Mouse (Mus musculus) hindbrain, embryonic 13.5 days (tissue): ENCODE data around the gene Ptprt. TPM values are rescaled to one million over a fixed set of nuclear protein-coding genes. Genes with fewer than 3 reads are reported as not detected.

Experiments
- ATAC-seq: fragments of 200-750 bp; cut with Nextera tagmentation; 2 replicates; pipeline ENCODE4 v1.8.0; 2017; ENCODE audit warnings: moderate TSS enrichment; ENCODE audit not compliant: low FRiP score
- H3K27ac ChIP-seq: fragments of 300-500 bp; sonication (generic); 2 replicates; pipeline ENCODE4 v1.5.1; 2015; ENCODE audit warnings: inconsistent platforms, mild to moderate bottlenecking, moderate library complexity
- H3K27me3 ChIP-seq: fragments of 300-500 bp; sonication (generic); 2 replicates; pipeline ENCODE4 v1.6.1; 2015; ENCODE audit warnings: mild to moderate bottlenecking, inconsistent platforms
- H3K36me3 ChIP-seq: fragments of 300-500 bp; sonication (generic); 2 replicates; pipeline ENCODE4 v1.6.1; 2015; ENCODE audit warnings: mild to moderate bottlenecking, inconsistent platforms
- H3K4me1 ChIP-seq: fragments of 300-500 bp; sonication (generic); replicated peaks from 2 replicates; pipeline ENCODE4 v1.6.1; 2015; ENCODE audit warnings: inconsistent platforms
- H3K4me2 ChIP-seq: fragments of 300-500 bp; sonication (generic); 2 replicates; pipeline ENCODE4 v1.6.1; 2015; ENCODE audit warnings: inconsistent platforms, mild to moderate bottlenecking, moderate library complexity
- H3K4me3 ChIP-seq: fragments of 300-500 bp; sonication (generic); 2 replicates; pipeline ENCODE4 v1.5.1; 2015; ENCODE audit warnings: mild to moderate bottlenecking, inconsistent platforms
- H3K9ac ChIP-seq: fragments of 300-500 bp; sonication (generic); 2 replicates; pipeline ENCODE4 v1.6.1; 2015; ENCODE audit warnings: mild to moderate bottlenecking, inconsistent platforms
- H3K9me3 ChIP-seq: fragments of 300-500 bp; sonication (generic); 2 replicates; pipeline ENCODE4 v1.6.1; 2016; ENCODE audit warnings: inconsistent platforms
- WGBS: fragments of 180-500 bp; shearing (Covaris S2); methylation state at CpG from one replicate; pipeline ENCODE4 v1.1.7; 2015; 5-methylcytosine and 5-hydroxymethylcytosine counted together
- polyA plus RNA-seq: library from polyadenylated mRNA; unstranded; fragments of >200 nt; fragmentation: Nextera tagmentation; extraction: Ambion mirVana; gene quantifications from 2 replicates; pipeline ENCODE4 v1.2.1, GENCODE M21; 2015

Ptprt gene
- polyA plus RNA-seq, 1 experiment from 2014 or later: 8.4 TPM

DNA sequence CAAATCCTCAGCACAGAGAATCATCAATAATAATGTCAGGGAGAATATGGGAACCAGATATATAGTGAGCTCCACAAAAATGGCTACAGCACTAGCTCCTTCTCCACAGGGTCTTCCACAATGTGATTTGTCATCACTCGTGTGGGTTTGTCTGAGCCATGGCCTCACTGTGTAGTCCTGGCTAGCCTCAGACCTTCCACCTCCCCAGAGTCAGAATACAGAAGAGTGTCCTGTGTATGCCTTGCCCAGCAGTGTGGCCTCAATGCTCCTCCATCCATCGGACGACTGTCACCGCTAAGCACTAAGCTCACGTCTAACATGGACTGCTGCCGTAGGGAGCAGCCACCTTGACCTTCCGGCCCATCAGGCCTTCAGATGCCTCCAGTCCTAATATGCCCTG, 83.1 kb downstream of the Ptprt start:
- 94% methylated on average over 7 of the region's 7 CpGs for WGBS
- no peaks in the 10 kb centered on the region for H3K36me3 ChIP-seq

DNA sequence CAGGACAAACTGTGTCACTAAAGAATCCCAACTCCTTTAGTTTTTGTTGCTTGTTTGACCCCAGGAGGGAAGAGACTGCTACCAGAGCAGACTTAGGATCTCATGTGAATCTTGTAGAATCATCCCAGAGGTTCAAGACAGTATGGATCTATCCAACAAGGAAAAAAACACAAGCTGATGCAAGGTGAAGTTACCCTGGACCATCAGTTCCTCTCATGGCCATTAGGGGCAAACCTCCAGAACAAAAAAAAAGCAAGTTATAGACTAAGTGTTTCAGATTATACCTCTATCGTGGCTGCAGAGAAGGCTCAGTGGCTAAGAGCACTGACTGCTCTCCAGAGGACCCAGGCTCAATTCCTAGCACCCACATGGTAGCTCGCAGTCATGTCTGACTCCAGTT, 88.1 kb downstream of the Ptprt start:
- H3K4me2 ChIP-seq: no peak overlapping the region
- H3K27me3 ChIP-seq: no peaks in the 10 kb centered on the region
- peaks cover 11% of the 10 kb centered on the region; the same call in 1 of the 2 replicates for H3K4me1 ChIP-seq
- ATAC-seq: no peak
- no peaks in the 10 kb centered on the region for H3K9me3 ChIP-seq
- no peak overlapping the region for H3K27ac ChIP-seq
- H3K4me3 ChIP-seq: no peak overlapping the region
- no peak overlapping the region for H3K9ac ChIP-seq
- 82% methylated on average over 2 of the region's 2 CpGs for WGBS
- no peaks in the 10 kb centered on the region for H3K36me3 ChIP-seq

More for the DNA sequence above, 83.1 kb downstream of the Ptprt start:
- H3K27ac ChIP-seq: no peak overlapping the region
- H3K4me1 ChIP-seq: peaks cover 11% of the 10 kb centered on the region; the same call in 1 of the 2 replicates
- no peaks in the 10 kb centered on the region for H3K27me3 ChIP-seq
- no peaks in the 10 kb centered on the region for H3K9me3 ChIP-seq
- no peak for ATAC-seq
- no peak overlapping the region for H3K4me2 ChIP-seq
- H3K4me3 ChIP-seq: no peak overlapping the region
- H3K9ac ChIP-seq: no peak overlapping the region

DNA sequence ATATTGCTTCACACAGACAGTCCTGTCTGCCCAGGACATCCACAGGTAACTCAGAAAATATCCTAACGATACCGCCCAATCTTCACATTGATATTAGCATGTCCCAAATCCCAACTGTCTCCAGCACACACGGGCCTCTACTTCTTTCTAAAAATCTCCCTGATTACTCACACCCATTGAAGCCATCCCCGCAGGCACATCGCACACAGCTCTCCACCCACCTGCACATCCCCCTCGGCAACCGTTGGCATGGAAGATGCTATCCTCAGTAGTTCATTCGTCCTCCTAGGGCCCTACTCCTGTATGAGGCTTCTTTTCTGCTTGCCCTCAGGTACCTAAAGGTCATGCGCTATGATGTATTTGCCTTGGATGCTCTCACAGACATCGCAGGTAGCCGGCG, 89.9 kb downstream of the Ptprt start:
- ATAC-seq: no peak
- Histone ChIP-seq H3K27me3 (no peaks in the 10 kb centered on the region), H3K4me1 (no peaks in the 10 kb centered on the region), H3K4me2 (no peak overlapping the region), H3K4me3 (no peak overlapping the region), H3K9ac (no peak overlapping the region), H3K9me3 (no peaks in the 10 kb centered on the region), H3K27ac (no peak overlapping the region), H3K36me3 (no peaks in the 10 kb centered on the region)
- WGBS: 92% methylated on average over 12 of the region's 12 CpGs

- Histone ChIP-seq H3K36me3 (no peaks in the 10 kb centered on the region), H3K27me3 (no peaks in the 10 kb centered on the region), H3K4me2 (no peak overlapping the region), H3K4me3 (no peak overlapping the region), H3K27ac (no peak overlapping the region), H3K4me1 (no peaks in the 10 kb centered on the region), H3K9ac (no peak overlapping the region), H3K9me3 (no peaks in the 10 kb centered on the region)
- no peak for ATAC-seq
- WGBS: 79% methylated on average over 6 of the region's 6 CpGs
Observed at GRCm38 (mm10) chr2:162568308-162569100, 92.4 kb downstream of the Ptprt start.

GRCm38 (mm10) chr2:162548312-162548711, 112.6 kb downstream of the Ptprt start:
- Histone ChIP-seq H3K4me2 (no peak overlapping the region), H3K27ac (no peak overlapping the region), H3K9me3 (no peaks in the 10 kb centered on the region), H3K4me3 (no peak overlapping the region), H3K4me1 (no peaks in the 10 kb centered on the region; the same call in 1 of the 2 replicates), H3K36me3 (no peaks in the 10 kb centered on the region), H3K9ac (no peak overlapping the region), H3K27me3 (no peaks in the 10 kb centered on the region)
- no peak for ATAC-seq
- 75% methylated on average over 8 of the region's 8 CpGs for WGBS

DNA sequence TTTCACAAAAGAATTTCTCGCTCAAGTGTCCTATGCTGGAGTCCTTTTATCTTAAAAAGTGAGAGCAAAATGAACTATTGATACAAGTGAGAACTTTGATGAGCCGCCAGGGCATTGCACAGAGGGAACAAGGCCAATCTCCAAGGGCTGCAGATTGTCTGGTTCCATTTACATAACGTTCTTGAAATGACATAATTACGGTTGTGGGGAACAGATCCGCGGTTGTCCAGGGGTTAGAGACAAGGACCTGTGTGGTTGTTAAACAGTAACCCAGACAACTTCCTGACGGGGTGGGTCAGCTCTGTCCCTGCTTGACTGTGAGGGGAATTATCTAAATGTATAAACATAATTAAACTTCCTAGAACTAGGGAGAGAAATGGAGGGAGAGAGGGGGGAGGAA, 129.3 kb downstream of the Ptprt start:
- Histone ChIP-seq H3K4me1 (0 out of 2 replicates have a peak, but pooled peaks cover 3% of the 10 kb centered on the region), H3K9me3 (0 out of 2 replicates have a peak, but pooled peaks cover 5% of the 10 kb centered on the region), H3K4me3 (no peak overlapping the region), H3K27me3 (no peaks in the 10 kb centered on the region), H3K9ac (no peak overlapping the region), H3K36me3 (0 out of 2 replicates have a peak, but pooled peaks cover 2% of the 10 kb centered on the region), H3K27ac (no peak overlapping the region), H3K4me2 (no peak overlapping the region)
- ATAC-seq: no peak
- whole genome bisulfite sequencing: 58% methylated on average over 7 of the region's 7 CpGs

GRCm38 (mm10) chr2:162528911-162529310, 132.0 kb downstream of the Ptprt start:
- WGBS: 93% methylated on average over 3 of the region's 3 CpGs
- no peak for ATAC-seq
- Histone ChIP-seq H3K27ac (no peak overlapping the region), H3K4me1 (0 out of 2 replicates have a peak, but pooled peaks cover 3% of the 10 kb centered on the region), H3K9ac (no peak overlapping the region), H3K9me3 (no peaks in the 10 kb centered on the region), H3K4me3 (no peak overlapping the region), H3K4me2 (no peak overlapping the region), H3K27me3 (no peaks in the 10 kb centered on the region), H3K36me3 (no peaks in the 10 kb centered on the region)

- ATAC-seq: no peak
- Histone ChIP-seq H3K4me2 (no peak overlapping the region), H3K27me3 (no peaks in the 10 kb centered on the region), H3K9me3 (no peaks in the 10 kb centered on the region), H3K27ac (no peak overlapping the region), H3K4me1 (no peaks in the 10 kb centered on the region), H3K4me3 (no peak overlapping the region), H3K36me3 (no peaks in the 10 kb centered on the region), H3K9ac (no peak overlapping the region)
- WGBS: 87% methylated on average over 8 of the region's 8 CpGs
Observed at GRCm38 (mm10) chr2:162515993-162516392, 145.0 kb downstream of the Ptprt start.

- Histone ChIP-seq H3K27ac (no peak overlapping the region), H3K36me3 (no peaks in the 10 kb centered on the region), H3K4me3 (no peak overlapping the region), H3K9me3 (no peaks in the 10 kb centered on the region), H3K9ac (no peak overlapping the region), H3K4me2 (no peak overlapping the region), H3K4me1 (peaks cover 7% of the 10 kb centered on the region), H3K27me3 (0 out of 2 replicates have a peak, but pooled peaks cover 6% of the 10 kb centered on the region)
- WGBS: 90% methylated on average over 4 of the region's 4 CpGs
- no peak for ATAC-seq
Observed at GRCm38 (mm10) chr2:162513072-162513471, 147.9 kb downstream of the Ptprt start.

DNA sequence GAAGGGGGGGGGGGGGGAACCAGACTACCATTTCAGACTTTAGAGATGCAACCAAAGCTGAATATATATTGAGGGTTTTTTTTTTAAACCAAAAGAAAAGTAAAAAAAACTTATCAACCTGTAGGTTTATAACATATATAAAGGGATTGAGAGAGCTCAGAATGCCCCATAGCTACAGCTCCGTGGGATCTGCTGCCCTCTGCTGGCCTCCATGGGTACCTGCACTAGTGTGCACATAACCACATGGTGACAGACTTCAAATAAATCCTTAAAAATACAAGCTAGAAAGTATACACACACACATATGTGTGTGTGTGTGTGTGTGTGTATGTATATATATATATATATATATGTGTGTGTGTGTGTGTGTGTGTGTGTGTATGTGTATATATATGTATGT, 148.9 kb downstream of the Ptprt start:
- Histone ChIP-seq H3K4me1 (peaks cover 16% of the 10 kb centered on the region), H3K9me3 (no peaks in the 10 kb centered on the region), H3K4me3 (no peak overlapping the region), H3K9ac (no peak overlapping the region), H3K27ac (no peak overlapping the region), H3K27me3 (0 out of 2 replicates have a peak, but pooled peaks cover 6% of the 10 kb centered on the region), H3K4me2 (no peak overlapping the region), H3K36me3 (no peaks in the 10 kb centered on the region)
- WGBS: 93% methylated on average over 1 of the region's 1 CpGs
- ATAC-seq: no peak

- no peak for ATAC-seq
- Histone ChIP-seq H3K4me3 (no peak overlapping the region), H3K27me3 (0 out of 2 replicates have a peak, but pooled peaks cover 6% of the 10 kb centered on the region), H3K4me1 (peaks cover 19% of the 10 kb centered on the region), H3K9ac (no peak overlapping the region), H3K4me2 (no peak overlapping the region), H3K36me3 (no peaks in the 10 kb centered on the region), H3K27ac (no peak overlapping the region), H3K9me3 (no peaks in the 10 kb centered on the region)
- 61% methylated on average over 5 of the region's 5 CpGs for WGBS
Observed at GRCm38 (mm10) chr2:162509016-162509415, 151.9 kb downstream of the Ptprt start.

- Histone ChIP-seq H3K27me3 (0 out of 2 replicates have a peak, but pooled peaks cover 6% of the 10 kb centered on the region), H3K4me2 (no peak overlapping the region), H3K36me3 (no peaks in the 10 kb centered on the region), H3K9me3 (no peaks in the 10 kb centered on the region), H3K4me3 (no peak overlapping the region), H3K4me1 (peaks cover 19% of the 10 kb centered on the region), H3K9ac (no peak overlapping the region), H3K27ac (no peak overlapping the region)
- ATAC-seq: no peak
- 23% methylated on average over 10 of the region's 10 CpGs for WGBS
Observed at GRCm38 (mm10) chr2:162507664-162508063, 153.3 kb downstream of the Ptprt start.

DNA sequence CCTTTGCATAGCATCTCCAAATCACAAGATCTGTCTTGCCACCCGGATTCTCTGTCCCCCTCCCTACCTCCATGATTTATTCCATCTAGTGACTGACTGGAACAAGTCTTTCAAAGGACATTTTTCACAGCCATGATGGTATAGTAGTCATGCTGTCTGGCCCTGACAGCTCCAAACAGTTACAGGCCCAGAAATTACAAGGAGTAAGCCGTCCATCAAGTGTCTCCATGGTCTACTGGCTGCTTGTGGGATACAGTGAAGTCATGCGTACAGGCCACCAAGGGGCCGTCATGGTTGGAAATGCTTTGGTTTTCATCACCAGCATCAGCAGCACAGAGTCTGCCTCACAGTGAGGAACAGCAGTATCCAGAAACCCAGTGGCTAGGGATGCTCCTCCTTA, 156.1 kb downstream of the Ptprt start:
- Histone ChIP-seq H3K27me3 (0 out of 2 replicates have a peak, but pooled peaks cover 4% of the 10 kb centered on the region), H3K9me3 (no peaks in the 10 kb centered on the region), H3K4me2 (no peak overlapping the region), H3K9ac (no peak overlapping the region), H3K27ac (no peak overlapping the region), H3K36me3 (no peaks in the 10 kb centered on the region), H3K4me1 (peaks cover 19% of the 10 kb centered on the region), H3K4me3 (no peak overlapping the region)
- WGBS: 35% methylated on average over 4 of the region's 4 CpGs
- no peak for ATAC-seq
